Mouse (Mus musculus): Measurements from ENCODE around the gene Smdt1.
A peak's percentile ranks its signal among the peaks of the same experiment; 100 is the strongest.

Smdt1 gene

DNA sequence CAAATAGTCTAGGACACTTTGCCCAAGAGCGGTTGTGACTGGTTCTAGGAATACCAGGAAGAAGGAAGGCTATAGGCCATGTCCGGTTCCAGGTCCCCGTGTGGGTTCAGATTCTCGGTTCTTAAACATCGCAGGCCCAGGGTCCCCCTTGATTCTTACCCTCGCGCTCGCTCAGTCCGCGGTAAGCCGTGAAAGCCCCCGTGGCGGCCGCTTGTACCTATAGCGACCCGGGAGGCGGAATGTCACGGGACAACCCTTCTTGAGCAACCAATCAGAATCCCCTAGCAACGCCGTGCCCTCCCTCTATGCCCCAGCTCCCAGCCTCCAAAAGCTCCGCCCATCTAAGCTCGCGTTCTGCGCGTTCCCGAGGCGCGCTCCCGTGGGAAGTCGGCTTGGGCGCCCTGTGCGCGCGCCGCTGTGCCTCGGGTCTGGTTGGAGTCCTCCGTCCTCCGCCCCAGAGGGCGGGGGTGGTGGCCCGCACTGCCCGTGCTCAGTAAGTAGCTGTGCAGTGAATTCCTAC lies at the start of gene Smdt1, which contains the start of the genes Naga and Pheta2:
TSS of gene Smdt1 (plus strand) at position 367 of the 520 bp plus-strand sequence.
TSS of gene Naga (minus strand) at position 333 of the 520 bp plus-strand sequence.
TSS of gene Pheta2 (plus strand) at position 350 of the 520 bp plus-strand sequence.
- peak; percentile 91 for DNase-seq (ENCODE audit: low spot score in 2 of 2)

DNA sequence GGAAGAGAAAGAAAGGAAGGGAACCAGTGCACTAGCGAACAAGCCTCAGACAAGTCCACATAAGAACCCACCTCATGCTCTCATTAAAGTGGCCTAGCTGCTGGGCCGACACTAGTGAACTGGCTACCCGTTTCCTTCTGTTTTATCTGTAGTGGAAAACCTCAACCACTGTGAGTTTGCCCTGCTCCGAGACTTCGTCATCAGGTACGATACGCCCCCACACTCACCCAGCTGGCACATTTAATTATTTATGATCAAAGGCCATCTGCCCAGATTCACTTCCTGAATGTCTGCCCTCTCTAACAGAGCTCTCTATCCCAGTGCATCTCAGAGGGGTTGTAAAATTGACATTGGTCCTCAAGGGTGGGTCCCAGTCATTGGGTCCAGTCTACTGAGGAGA lies 48.5 kb upstream of the Smdt1 start:
- DNase-seq (ENCODE audit: low spot score in 2 of 2) = no peak

DNA sequence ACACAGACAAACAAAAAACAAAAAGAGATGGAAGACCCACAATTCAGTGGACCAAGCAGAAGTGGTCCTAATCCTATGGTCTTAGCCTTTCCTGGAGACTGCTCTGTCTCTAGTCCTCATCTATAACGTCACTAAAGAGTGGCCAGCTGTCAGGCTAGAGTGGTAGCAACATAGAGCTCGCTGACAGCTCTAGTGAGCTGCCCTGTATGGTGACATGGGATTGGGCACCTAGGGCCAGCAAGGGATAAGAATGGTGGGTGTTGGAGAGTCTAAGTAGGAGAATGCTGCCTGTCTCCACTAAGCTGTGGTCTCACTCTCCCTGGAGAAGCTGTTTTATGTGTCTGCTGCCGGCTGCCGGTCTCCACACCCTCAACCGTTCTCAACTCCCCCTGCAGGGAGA lies 45.9 kb upstream of the Smdt1 start:
- no peak for DNase-seq (ENCODE audit: low spot score in 2 of 2)

DNA sequence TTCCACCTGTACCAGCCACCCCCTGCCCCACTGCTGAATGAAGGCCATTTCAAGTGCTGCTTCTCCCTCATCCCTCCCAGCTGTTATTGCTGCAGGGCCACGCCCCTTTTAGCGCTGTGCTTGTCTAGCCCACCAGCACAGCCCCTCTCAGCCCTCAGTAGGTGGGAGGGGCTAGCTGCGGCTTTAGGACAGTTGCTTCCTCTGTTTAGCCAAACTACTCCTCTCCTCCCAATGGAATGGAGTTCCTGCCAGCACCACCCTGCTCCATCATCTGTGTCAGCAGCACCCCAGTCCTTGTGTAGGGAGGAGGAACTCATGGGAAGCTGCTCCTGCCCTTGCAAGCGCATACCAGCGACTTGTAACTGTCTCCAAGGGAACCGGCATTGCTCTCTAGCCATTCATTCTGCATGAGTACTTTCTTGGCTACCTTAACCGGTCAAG lies 45.5 kb upstream of the Smdt1 start:
- no peak for DNase-seq (ENCODE audit: low spot score in 2 of 2)

DNA sequence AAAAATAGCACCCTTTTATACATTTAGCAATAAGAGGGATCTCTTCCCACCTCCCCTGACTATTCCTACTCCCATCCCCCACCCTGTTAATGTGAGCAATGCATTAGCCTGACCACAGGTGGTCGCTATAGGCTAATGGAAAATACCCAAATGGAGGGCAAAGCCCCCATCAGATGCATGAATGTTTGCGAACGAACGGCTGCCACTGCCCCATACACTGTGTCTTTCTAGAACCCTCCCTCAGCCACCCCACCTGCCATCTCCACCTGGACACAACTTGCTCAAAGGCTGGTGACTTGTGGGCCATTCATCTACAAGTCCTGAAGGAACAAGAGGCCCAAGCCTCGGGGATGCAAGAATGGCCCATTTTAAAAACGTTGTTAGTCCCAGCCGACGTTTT lies 44.7 kb upstream of the Smdt1 start:
- no peak for DNase-seq (ENCODE audit: low spot score in 2 of 2)

DNA sequence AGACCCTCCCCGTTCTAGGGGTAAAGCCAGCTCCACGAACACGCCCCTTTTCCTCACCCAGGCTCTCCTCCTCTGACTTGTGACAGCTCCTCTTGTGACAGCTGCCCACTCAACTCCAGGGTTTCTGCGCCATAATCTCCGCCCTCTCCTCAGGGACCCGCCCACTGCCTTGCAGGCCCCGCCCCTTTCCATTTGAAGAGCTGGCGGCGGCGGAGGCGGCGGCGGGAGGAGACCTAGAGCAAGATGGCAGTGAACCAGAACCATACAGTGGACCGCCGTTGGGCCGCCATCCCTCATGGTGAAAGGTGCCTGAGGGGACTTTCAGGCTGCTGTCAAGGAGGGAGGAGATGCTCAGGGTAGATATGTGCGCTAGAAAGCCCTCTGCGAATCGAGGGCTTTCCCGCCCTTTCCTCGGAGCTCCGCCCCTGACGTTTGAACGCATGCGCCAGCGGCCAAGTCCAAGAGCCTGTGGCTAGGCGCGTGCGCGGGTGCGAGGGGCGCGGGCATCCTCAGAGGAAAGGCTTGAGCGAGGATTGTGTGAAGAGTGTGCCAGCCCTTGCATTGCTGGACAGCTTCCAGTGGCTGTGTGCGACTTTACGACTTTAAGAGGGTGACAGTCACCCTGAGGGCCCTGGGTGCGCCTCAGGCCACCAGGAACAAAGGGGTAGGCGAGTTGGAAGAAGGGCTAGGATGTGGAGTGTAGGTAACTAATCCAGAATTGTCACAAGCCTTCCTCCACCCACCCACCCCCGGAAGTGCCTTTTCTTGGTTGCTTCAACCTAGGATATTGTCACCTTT lies 39.8 kb upstream of the Smdt1 start, which contains the start of gene Wbp2nl:
TSS of gene Wbp2nl (plus strand) at position 191 of the 798 bp plus-strand sequence.
- DNase-seq (ENCODE audit: low spot score in 2 of 2) = no peak

DNA sequence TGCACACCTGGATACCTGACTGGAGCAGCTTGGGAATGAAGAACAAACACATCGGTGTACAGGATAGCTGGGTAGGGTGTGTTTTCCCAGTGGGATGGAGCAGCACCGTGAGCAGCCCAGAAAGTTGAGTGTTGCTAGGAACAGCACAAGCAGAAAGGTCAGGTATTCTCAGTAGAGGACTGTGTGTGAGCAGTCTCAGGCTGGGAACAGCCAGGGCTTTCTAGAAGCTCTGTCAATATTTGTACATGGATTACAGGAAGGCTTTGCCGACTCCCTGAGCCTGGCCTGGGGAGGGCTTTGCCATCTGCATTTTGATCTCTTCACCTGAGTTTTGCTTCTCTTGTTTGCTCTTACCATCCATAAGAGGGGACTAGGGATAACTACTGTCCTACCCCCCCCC lies 31.7 kb upstream of the Smdt1 start:
- DNase-seq (ENCODE audit: low spot score in 2 of 2) = no peak

DNA sequence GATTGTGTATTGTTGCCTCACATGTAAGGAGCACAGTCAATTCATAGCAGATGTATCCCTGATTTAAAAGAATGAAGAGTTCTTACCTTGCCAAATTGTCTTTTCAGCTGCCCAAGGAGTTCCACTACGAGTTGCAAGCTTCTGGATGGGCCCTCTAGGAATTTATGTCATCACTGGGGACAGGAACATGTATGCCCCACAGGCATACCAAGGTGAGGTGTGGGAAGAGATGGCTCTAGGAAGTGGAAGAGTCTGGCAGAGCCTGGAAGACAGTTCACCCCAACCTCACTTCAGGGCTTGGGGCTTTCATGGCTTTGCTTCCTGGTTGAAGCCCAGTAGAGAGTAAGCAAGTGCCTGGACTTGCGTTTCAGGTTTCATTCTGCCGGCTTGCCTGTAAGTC lies 30.3 kb upstream of the Smdt1 start:
- no peak for DNase-seq (ENCODE audit: low spot score in 2 of 2)

DNA sequence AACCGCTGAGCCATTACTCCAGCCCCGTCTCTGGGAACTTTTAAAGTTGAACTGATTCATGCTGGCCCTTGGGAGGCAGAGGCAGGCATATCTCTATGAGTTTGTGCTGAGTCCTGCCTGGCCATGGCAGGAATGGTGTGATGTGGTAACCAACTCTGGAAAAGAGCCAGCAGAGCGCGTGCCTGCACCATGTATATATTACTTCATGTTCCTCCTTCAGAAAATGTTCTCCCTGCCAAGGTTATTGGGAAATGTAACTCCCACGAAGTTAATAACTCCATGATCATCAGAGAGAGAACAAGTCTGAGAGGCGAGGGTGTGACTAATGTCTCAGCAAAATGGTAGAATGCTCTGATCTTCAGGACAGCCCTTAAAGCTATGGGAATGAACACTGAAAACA lies 20.9 kb upstream of the Smdt1 start:
- DNase-seq (ENCODE audit: low spot score in 2 of 2) = no peak

DNA sequence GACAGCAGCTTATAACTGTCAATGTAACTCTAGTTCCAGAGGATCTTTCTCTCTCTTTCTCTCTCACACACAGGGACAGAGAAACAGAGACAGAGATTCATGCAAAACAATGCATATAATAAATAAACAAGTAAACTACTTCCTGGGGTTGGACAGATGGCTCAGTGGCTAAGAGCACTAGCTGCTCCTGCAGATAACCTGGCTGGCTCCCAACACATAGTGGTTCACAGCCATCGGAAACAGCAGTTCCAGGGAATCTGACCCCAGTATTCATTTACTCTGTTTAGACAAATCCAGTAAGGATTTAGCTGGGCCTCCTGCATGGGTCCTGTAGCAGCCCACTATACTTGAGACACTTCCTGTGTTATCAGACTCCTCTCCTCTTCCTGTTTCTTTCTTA lies 19.1 kb upstream of the Smdt1 start:
- no peak for DNase-seq (ENCODE audit: low spot score in 2 of 2)

DNA sequence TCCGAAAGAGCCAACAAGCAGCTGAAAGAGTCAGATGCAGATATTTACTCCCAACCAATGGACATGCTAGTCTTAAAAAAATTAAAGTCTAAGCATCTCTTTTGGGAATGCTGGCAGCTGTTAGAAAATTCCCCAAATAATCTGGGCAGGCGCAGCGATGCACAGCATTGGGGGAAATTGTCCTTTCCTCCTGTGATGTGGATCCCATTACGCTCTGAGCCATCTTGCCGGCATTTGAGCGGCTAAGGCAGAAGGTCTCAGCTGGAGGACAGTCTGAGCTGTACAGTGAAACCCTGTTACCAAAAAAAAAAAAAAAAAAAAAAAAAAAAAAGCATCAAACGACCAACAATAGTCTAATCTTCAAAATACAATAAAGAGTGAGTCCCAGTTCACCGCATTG lies 16.6 kb upstream of the Smdt1 start:
- DNase-seq (ENCODE audit: low spot score in 2 of 2) = no peak

DNA sequence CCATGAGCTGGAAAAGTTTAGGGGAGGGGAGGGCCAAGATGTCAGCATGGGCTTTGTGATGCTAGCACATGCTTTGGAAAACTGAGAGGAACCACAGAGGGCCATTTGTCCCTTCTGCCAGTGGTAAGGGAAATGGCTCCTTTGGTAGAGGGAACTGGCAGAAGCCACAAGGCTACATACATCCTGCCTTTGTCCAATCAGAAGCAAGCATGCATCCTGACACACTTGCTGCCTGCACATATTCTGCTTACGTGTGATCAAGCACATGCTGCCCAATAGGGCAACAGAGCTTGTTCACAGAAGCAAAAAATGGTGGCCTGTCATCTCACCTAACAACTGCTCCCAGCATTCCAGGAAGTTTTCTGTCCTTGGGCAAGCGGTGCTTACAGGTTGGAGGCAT lies 13.4 kb upstream of the Smdt1 start:
- DNase-seq (ENCODE audit: low spot score in 2 of 2) = no peak

DNA sequence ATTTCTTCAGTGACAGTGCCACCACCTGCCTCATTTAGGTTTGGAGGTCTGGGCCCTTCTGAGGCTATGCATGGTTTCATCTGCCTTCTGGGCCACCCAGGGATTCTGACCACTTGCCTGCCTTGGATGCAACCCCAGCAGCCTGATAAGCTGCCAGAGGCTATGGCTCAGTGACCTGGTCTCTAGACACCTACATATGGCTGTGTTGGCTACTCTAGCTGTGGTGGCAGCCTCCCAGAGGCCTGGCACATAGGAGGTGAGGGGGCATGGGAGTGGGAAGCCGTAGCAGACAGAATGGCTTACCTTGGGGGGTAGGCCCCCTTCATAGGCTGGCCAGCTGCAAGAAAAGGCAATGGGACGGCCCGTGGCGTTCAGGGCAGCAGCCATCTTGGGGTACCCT lies 3.6 kb upstream of the Smdt1 start:
- DNase-seq (ENCODE audit: low spot score in 2 of 2) = no peak

DNA sequence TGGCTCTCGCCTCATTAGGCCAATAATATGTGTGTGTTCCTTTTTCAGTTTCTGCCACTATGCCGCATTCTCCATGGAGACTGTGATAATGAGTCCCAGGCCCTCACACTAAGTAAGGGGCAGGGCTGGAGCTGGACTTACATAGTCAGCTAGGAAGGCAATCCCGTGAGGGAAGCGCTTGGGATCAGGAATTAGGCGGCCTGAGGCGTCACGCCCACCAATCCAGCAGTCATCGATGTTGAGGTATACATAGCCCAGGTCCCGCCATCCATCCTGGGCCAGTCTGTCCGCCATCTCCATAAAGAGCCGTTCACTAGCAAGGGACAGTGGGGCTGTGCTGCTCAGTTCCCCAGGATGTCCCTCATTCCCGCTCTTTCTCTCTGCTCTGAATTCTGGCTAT lies 2.1 kb upstream of the Smdt1 start:
- no peak for DNase-seq (ENCODE audit: low spot score in 2 of 2)

DNA sequence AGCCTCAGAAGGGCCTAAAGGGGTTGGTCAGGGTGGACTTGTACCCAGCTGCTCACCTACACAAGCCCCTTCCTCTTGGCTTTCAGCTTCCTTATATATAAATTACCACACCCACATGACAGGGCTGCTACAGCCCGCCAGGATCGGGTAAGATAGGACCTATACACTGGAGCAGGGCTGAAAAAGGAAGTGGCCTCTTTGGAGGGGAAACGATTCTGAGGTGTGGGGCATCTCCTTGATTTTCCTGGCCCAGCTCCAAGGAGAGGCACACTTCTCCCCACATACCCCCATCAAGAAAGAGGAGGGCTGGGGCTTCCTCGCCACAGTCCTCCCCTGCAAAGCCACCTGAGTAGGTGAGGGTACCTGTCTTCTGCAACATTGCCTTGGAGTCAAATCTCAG lies 884 bp upstream of the Smdt1 start:
- no peak for DNase-seq (ENCODE audit: low spot score in 2 of 2)

DNA sequence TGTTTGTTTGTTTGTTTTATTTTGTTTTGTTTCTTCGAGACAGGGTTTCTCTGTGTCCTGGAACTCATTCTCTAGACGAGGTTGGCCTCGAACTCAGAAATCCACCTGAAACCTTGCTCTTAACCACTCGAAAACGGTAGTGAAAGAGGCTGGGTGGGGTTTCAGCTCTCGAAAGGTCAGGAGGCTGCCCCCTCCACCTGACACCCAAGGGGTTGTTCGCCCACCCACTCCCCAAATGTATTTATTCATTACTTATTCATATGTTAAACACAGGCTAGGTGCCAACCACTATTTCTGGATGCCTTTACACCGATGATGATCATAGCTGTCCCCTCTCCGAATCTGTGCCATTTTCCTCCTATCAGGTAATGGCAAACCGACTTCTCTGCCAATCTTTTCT lies 391 bp downstream of the Smdt1 start:
- no peak for DNase-seq (ENCODE audit: low spot score in 2 of 2)

DNA sequence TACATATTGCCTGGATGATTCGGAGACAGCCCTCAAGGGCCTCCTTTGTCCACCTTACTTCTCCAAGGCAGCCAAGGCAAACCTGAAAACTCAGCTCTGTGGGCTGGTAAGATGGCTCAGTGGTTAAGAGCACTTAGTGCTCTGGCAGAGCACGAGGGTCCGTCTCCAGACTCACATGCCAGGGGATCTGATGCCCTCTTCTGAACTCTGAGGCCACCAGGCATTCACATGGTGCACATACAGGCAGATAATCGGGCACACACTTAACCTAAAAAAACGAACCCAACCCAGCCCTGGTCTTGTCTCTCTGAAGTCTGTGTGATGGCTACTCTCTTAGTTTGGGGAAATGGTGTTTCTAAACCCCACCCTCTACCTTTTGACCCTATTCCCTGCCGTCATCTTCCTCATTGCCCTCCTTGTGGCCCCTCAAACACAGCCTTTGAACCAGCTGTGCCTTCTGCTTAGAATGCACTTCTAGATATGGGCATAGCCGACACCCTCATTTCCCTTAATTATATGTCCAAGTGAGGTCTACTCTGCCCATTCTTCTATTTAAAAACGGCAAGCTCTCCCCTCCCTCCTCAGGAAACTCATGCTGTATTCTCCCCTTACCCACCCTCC lies 985 bp downstream of the Smdt1 start:
- DNase-seq (ENCODE audit: low spot score in 2 of 2) = no peak

DNA sequence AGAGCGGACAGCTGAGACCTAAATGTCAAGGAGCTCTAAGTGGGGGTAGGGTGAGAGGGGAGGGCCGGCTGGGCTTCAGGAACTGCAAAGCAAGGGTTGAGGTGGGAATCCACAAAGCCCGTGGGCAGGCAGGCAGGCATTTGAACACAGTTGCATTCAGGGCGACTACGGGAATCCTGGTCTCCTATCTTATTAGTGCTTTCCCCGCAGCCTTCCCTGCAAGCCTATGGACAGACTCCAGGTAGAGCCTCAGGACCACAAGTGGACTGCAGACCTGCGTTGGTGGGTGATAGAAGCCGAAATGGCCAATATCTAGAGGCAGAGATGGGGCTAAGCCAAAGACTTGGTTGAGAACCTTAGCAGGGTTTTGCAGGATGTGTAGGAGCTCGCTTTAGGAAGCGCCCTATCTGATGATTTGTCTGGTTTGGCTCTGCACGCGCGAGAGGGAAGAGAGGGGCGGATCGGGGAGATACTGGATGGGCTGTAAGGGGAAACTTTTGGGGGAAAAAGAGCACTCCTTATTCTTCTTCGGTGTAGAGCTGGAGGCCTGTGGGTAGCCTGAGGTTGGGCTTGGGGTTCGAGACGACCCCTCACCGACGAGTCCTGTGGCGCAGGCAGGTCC lies 1.8 kb downstream of the Smdt1 start:
- DNase-seq (ENCODE audit: low spot score in 2 of 2) = no peak

DNA sequence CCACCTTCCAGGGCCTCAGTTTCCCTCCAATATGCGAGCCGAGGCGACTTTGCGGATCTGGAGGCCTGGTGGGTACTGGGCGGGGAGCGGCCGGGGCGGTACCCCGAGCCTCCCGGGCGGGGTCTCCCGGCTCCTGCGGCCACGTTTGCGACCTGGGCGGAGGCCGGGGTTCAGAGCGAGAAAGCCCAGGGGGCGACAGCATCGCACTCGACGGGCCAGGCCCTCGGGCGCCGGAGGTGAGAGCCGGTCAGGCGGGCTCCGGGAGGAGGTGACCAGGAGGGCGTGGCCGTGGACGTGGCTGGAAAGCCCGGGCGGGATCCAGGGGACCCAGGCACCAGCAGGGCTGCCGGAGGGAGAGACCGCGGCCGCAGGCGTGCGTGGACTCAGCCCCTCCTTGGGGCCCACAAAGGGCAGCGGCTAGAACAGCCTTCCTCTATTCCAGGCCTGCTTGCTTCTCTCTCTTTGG lies 2.3 kb downstream of the Smdt1 start:
- no peak for DNase-seq (ENCODE audit: low spot score in 2 of 2)

DNA sequence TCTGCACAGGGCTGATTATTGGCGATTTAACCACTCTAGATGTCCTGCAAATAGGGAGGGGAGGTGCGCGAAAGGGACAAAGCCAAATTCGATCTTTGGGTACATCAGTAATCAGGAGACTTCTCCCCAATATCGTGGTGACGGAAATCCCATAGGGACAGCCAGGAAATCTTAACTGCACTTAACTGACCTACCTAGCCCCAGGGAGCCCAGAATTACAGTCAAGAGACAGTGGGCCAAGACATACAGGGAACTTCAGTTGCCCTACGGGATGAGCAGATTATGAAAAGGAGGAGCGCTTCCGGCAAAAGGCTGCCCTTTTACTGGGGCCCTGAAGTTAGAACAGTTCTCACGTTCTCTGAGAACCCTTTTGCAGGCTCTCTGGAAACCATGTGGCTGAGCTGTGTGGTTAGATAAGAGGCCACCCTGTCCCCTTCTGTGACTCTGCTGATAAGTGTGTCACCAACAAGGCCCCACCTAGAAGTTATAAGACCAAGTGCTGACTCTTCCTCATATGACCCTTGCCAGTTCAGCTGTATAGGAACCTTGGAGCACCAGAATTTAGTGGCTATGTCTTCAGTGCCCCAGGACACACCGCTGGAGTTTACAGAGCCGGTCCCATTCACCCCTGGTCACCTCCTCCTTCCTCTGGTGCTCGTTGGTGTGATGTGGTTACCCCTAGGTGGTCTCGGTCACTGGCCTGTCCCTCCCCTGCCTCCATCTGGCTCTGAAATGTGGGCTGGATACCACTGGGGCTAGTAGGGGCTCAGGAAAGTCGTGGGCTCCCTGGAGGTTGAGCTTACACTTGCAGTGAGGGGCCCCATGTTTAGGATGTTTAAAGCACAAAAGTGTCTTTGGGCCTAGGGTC lies 3.1 kb downstream of the Smdt1 start:
- DNase-seq (ENCODE audit: low spot score in 2 of 2) = no peak

DNA sequence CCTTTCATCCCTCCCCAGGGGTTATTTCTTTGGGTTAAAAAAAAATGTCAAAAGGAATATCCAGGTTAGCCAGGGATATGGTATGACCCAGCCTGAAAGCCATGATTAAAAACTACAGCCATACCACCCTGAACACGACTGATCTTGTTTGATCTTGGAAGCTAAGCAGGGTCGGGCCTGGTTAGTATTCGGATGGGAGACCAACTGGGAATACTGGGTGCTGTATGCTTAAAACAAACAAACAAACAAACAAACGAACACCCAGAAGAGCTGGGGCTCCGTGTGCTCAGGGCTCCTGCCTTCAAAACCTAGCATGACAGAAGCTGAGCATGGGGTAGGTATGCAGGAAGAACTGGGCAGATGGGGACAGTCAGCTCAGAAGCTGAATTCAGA lies 3.8 kb downstream of the Smdt1 start:
- DNase-seq (ENCODE audit: low spot score in 2 of 2) = no peak

Data from frontal cortex, postnatal 14 days (tissue).